Mouse (Mus musculus) myocyte (in vitro differentiated cells): ENCODE measurements around the gene Ahrr.

Experiments used
- CEBPB ChIP-seq: IDR thresholded peaks from 2 replicates; pipeline ENCODE4 v1.6.1; 2011; ENCODE audit warnings: mild to moderate bottlenecking, moderate library complexity; ENCODE audit not compliant: poor library complexity, insufficient read depth, severe bottlenecking
- E2F4 ChIP-seq: IDR thresholded peaks from one replicate; pipeline ENCODE4 v1.6.1; 2011; ENCODE audit warnings: mild to moderate bottlenecking, control low read depth, moderate library complexity; ENCODE audit not compliant: insufficient read depth
- MYOD1 ChIP-seq, 3 experiments: IDR thresholded peaks; one replicate each; pipeline ENCODE4 v1.6.1; 2011; ENCODE audit warnings: control low read depth in 2 of 3, low read depth in 2 of 3, mild to moderate bottlenecking in 2 of 3, moderate library complexity in 1 of 3; ENCODE audit not compliant: insufficient read length in 2 of 3, control insufficient read depth in 1 of 3
- MYOG ChIP-seq, 3 experiments: IDR thresholded peaks; one replicate each; pipeline ENCODE4 v1.6.1; 2011; ENCODE audit warnings: control low read depth in 2 of 3, low read depth in 2 of 3, mild to moderate bottlenecking in 2 of 3; ENCODE audit not compliant: insufficient read length in 2 of 3, control insufficient read depth in 1 of 3, insufficient read depth in 1 of 3
- POLR2A ChIP-seq: IDR thresholded peaks from one replicate; pipeline ENCODE4 v1.6.1; 2011; ENCODE audit warnings: low read depth, mild to moderate bottlenecking, control low read depth, moderate library complexity; ENCODE audit not compliant: insufficient read length
- POLR2AphosphoS2 ChIP-seq: IDR thresholded peaks from one replicate; pipeline ENCODE4 v1.6.1; 2011; ENCODE audit warnings: low read depth, control low read depth; ENCODE audit not compliant: insufficient read length
- SRF ChIP-seq: IDR thresholded peaks from one replicate; pipeline ENCODE4 v1.6.1; 2011; ENCODE audit warnings: low read depth; ENCODE audit not compliant: control insufficient read depth, insufficient read length
- TCF12 ChIP-seq: IDR thresholded peaks from one replicate; pipeline ENCODE4 v1.6.1; 2011; ENCODE audit warnings: mild to moderate bottlenecking, control low read depth; ENCODE audit not compliant: poor library complexity, insufficient read depth, severe bottlenecking
- USF1 ChIP-seq: IDR thresholded peaks from one replicate; pipeline ENCODE4 v1.6.1; 2011; ENCODE audit warnings: low read depth, mild to moderate bottlenecking, control low read depth, moderate library complexity

DNA sequence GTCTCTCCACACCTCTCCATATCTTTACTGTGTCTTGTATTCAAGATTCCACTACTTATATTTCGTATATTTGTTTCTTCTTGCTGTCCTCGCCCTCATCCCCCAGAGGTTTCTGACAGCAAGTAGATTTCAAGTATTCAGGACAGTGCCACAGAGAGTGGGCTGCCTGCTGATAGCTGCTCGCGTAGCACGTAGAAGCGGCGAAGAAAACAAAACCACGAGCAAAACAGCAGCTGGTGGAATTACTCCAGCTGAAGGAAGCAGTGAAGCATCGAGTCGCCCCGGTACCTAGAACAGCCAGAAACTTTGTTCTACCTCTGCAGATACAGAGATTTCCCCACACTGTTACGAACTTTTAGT lies 83.2 kb downstream of the Ahrr start:
- TF ChIP-seq CEBPB: no peak
- no peak for TF ChIP-seq POLR2AphosphoS2
- no peak for TF ChIP-seq USF1
- no peak for TF ChIP-seq POLR2A
- TF ChIP-seq SRF: no peak
- TF ChIP-seq TCF12: no peak
- TF ChIP-seq MYOG (IDR thresholded peaks at IDR 0.05; ENCODE audit: control insufficient read depth in 1 of 3, insufficient read depth in 1 of 3, insufficient read length in 2 of 3, low read depth in 2 of 3): no peak
- no peak for TF ChIP-seq MYOD1 (IDR thresholded peaks at IDR 0.05; ENCODE audit: control insufficient read depth in 1 of 3, insufficient read length in 2 of 3, low read depth in 2 of 3)
- TF ChIP-seq E2F4: no peak
